Mouse (Mus musculus) mouse embryonic stem cell (cell line): ENCODE measurements around the gene Mctp2.

Source experiments
- in situ Hi-C, 2 experiments: fragments of 300-500 bp; cut with MboI; formaldehyde crosslinking; loops; 1 replicate in 1 of 2; 3 replicates in 1 of 2; pipeline ENCODE4 v1.14.3; 2019 to 2020; ENCODE audit warnings: low sequenced_read_pairs in 2 of 2, low pct_unique_long_range_greater_than_20kb in 1 of 2, mixed read lengths in 1 of 2; ENCODE audit not compliant: unreplicated experiment in 1 of 2

The Mctp2 gene

GRCm38 (mm10) chr7:72306382-72306841 lies at the start of gene Mctp2:
TSS of gene Mctp2 (minus strand) at chr7:72306608.
- in situ Hi-C loops, result no loop called here

GRCm38 (mm10) chr7:72345901-72346300 lies 39.5 kb upstream of the Mctp2 start:
- in situ Hi-C loops, result no loop called here

GRCm38 (mm10) chr7:72343751-72344150 lies 37.3 kb upstream of the Mctp2 start:
- in situ Hi-C loops, result no loop called here

- in situ Hi-C loops, result no loop called here
Measured at GRCm38 (mm10) chr7:72342822-72343221, 36.4 kb upstream of the Mctp2 start.

- in situ Hi-C loops, result no loop called here
Measured at GRCm38 (mm10) chr7:72325961-72326360, 19.6 kb upstream of the Mctp2 start.

GRCm38 (mm10) chr7:72320906-72321305 lies 14.5 kb upstream of the Mctp2 start:
- in situ Hi-C loops, result no loop called here

DNA sequence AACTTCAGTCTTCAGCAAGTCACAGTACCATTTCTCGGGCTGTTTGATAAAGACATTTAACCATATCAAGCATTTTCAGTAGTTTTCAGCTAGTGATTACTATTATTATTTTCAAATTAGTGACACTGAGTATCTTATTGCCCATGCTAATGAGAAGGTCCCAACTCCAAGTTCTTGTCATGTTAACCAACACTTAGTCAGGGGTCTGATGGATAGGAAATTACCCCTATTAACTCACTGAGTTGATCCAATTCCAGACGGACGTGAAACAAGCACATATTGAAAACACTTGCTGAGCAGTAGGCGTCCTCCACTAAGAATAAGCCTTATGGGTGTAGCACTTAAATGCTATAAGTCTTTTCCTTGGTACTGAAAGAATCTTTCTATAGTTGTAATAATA lies 14.0 kb upstream of the Mctp2 start:
- in situ Hi-C loops, result no loop called here

DNA sequence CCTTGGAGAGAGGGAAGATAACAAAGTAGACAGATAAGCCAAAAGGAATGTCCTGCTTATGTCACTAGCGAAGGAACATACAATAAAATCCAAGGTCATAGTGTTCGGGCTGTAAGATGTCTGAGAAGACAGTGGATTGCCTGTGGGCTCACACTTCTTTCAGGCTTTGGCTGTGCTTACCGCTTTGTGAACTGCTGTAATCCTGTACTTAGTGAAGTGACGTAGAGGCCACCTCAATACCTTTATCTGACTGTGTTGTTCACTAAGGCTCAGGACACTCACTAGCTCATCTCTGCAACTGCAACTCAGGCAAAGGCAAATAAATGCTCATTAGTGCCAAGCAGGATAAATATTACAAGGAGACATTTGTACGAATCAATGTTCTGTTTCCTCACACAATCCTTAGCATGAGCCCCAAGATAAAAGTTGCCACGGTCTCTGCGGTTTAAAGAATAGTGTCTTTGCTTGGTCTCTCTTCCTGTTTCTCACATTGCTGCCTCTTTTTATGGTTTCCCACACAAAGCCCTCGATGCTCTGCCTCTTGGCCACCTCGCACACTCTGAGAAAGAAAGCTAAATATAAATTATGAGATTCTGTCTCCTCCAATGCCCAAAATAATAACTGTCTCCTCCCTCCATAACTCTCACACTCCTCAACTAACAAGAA lies 8.1 kb upstream of the Mctp2 start:
- in situ Hi-C loops, result no loop called here

GRCm38 (mm10) chr7:72313908-72314307 lies 7.5 kb upstream of the Mctp2 start:
- in situ Hi-C loops, result no loop called here

DNA sequence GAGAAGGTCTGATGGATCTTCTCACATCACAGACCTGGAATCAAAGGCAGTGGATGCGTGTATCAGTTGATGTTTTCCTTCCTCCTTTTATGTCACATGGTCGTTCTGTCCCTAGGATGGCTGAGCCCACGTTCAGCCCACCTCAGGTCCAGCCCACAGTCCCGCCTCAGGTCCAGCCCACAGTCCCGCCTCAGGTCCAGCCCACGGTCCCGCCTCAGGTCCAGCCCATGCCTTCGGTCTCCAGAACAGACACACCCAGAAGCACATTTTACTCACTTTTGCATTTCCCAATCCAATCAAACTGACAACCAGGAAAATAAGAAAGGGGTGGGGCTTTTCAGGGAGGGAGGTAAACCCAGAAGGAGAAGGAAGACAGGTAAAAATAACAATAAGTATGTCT lies 5.2 kb upstream of the Mctp2 start:
- in situ Hi-C loops, result no loop called here

- in situ Hi-C loops, result no loop called here
Measured at GRCm38 (mm10) chr7:72308078-72308477, 1.7 kb upstream of the Mctp2 start.

DNA sequence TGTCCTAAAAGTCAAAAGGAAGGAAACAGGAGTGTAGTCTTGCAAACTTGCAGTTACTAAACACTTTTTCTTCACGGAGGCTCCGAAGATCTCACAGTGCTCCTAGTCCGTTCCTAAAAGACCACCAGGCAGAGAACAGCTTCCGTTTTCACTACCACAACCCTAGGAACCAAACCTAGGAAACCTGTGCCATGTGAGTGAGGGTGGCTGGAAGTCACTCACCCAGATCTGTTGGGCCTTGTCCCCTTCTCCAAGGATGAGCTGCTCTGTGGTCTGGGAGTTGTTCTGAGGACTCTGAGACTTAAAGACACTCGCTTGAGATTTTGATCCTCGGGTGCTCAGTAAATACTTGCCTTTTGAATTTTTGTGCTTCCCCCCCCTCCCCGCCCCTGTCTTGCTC lies 439 bp upstream of the Mctp2 start:
- in situ Hi-C loops, result no loop called here

DNA sequence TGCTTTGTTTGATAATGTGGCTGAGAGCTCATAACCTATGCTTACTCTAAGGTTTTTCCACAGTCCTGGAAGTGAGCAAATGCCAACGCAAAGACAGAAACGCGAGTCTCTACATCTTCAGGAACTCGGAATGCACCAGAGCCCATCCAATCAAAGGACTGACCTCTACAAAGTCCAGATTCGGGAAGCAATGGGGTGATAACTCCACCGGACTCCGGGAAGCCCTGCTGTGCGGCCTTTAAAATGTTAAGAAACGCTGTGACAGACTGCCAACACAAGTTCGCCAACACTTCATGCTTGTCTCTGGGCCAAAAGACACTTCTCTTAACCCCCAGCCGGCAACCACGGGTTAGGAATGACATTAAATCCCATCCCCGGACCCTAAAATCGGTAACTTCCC lies 437 bp downstream of the Mctp2 start:
- in situ Hi-C loops, result no loop called here

DNA sequence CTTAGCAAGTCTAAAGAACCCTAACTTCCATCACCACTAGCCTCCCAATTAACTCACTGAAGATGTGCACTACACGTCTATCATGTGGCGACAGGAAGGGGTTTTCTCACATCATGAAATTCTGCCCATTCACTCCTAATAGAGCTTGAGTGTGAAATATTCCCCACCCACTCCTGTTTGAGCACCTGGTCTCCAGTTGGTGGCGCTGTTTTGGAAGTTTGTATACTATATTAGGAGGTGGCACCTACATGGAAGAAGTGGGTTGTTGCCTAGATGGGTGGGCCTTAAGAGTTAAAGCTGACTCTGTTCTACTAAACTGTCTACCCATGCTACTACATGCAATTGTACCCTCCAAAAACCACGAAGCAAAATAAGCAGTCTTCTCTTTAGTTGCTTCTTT lies 4.7 kb downstream of the Mctp2 start:
- in situ Hi-C loops, result no loop called here

DNA sequence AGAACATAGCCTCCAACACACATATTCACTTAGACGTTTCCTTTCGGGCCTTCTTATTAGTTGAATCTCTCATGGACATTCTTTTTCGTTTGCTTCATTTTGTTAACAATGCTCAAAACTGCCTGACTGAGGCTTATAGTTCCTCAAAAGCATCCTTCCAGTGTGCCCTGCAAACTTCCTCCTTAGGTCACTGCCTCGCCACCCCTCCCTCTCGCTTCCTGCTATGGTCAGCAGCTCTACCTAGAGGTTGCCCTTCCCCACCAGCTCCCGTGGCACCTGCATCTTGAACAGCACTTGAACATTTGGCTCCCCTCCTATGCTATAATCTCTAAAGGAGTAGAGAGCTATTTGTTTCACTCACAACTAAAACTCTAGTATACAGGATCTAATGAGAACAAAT lies 6.7 kb downstream of the Mctp2 start:
- in situ Hi-C loops, result no loop called here

- in situ Hi-C loops, result no loop called here
Measured at GRCm38 (mm10) chr7:72297013-72297412, 9.4 kb downstream of the Mctp2 start.

- in situ Hi-C loops, result no loop called here
Measured at GRCm38 (mm10) chr7:72296171-72296570, 10.2 kb downstream of the Mctp2 start.

DNA sequence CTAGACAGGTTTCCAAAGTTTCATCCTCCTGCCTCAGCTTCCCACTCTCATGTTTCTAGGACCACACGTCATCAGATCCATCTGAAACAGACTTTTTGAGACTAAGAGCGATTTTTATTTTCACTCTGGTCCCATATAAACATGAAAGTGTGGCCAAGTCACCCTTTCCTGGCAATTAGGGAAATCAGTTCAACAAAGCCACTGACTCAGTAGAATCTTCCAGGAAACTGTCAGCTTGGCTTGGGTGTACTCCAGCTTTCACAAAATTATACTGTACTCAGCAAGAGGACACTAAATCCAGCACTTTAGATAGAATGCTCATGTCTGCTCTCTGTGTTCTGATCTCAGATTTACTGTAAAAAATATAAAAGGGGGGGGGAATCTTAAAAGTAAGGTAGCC lies 11.5 kb downstream of the Mctp2 start:
- in situ Hi-C loops, result no loop called here

- in situ Hi-C loops, result no loop called here
Measured at GRCm38 (mm10) chr7:72293784-72294538, 12.4 kb downstream of the Mctp2 start.
